Mouse (Mus musculus) naive thymus-derived CD4-positive, alpha-beta T cell, adult 5 months (primary cell): ENCODE data around the gene Fyttd1. TPM values are rescaled to one million over a fixed set of nuclear protein-coding genes. Genes with fewer than 3 reads are reported as not detected.

Experiments used
- polyA plus RNA-seq: library from polyadenylated mRNA; unstranded; fragments of 100-300 nt; shearing (Covaris generic); gene quantifications from one replicate; pipeline ENCODE4 v1.2.1, GENCODE M21; 2017

Gene Fyttd1
- 75.8 TPM for polyA plus RNA-seq

DNA sequence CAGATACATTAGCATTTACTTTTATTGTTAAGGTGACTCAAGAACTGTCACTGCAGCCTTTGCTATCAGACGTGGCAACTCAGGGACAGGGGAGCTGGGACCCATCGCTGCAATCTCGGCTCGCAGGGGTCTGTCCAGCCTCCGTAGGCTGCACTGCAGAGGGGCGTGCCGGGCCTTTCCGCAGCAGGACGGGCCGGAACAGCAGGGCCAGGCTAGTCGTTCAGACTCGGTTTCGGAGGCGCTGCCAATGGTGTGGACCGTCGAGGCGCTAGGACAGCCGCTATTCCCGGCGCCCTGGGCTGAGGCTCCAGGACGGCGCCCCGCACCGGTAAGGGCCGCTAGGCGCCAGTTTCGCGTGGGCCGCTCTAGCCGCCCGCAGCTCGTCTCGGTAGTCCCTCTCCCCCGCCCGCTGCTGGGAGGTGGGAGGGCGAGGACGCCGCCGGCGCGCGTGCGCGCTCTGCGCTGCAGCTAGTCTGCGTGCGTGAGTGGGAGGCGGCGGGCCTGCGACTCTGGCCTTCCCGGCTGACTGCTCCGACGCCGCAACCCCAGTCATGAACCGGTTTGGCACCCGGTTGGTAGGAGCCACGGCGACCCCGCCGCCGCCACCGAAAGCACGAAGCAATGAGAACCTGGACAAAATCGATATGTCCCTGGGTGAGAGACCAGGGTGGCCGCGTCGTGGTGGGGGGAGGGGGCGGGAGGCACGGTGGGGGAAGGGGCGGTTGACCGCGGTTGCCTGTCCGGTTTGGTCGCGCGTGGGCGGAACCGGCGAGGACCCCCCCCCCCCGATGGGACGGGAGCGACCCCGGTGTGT is at the start of gene Fyttd1, which contains the start of gene Rubcn:
Fyttd1 (plus strand) TSS at position 158 of the 814 bp plus-strand sequence.
Rubcn (minus strand) TSS at position 424 of the 814 bp plus-strand sequence.

DNA sequence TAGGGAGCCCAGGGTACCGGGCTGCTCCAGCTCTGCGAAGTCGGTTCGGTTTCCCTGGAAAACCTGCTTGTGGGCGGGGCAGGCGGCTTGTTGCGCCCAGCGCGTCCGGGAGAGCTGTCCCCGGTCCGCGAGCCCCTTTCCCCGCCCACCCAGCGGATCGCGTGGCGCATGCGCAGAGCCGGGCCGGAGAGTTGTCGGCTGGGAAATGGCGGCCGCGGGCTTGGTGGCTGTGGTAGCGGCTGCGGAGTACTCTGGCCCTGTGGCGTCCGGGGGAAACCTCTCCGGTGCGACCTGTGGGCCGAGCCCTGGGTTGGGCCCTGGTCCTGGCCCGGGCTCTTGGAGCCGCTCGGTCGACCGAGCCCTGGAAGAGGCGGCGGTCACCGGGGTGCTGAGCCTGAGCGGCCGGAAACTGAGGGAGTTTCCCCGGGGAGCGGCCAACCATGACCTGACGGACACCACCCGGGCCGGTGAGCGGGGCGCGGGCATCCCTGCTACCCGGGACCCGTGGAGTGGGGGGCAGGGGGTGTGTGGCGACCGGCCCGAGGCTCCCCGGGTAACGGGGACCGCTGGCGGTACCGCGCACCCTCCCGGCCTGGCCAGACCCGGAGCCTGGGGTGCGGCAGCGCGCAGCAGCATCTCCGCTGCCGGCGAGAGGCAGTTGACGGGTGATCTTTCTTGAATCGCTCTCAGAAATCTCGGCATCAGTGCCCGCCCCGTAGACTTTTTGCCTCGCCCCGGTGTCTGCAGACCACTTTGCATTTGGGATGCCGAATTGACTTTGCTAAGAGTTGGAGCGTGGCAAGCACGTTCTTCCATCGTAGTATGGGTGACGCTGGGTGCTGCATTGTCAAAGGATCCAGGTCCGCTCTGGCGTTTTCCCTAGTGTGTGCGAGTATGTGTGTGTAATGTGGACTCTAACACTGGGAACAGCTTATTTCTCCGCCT is 36.9 kb downstream of the Fyttd1 start, which contains the start of gene Lrch3:
Lrch3 (plus strand) TSS at position 164 of the 945 bp plus-strand sequence.

Other genes with a start within 250 kb of the Fyttd1 start
- 7.0 TPM for gene Tnk2, start 233.6 kb upstream of the Fyttd1 start, polyA plus RNA-seq
- not detected for gene Muc4, start 141.6 kb upstream of the Fyttd1 start, polyA plus RNA-seq
- not detected for gene Muc20, start 80.1 kb upstream of the Fyttd1 start, polyA plus RNA-seq
- not detected for gene Smbd1, start 67.0 kb upstream of the Fyttd1 start, polyA plus RNA-seq
- gene Rubcn, start 266 bp downstream of the Fyttd1 start, polyA plus RNA-seq, result 11.3 TPM
- gene Lrch3, start 36.6 kb downstream of the Fyttd1 start, polyA plus RNA-seq, result 68.3 TPM
- not detected for gene Iqcg, start 178.7 kb downstream of the Fyttd1 start, polyA plus RNA-seq
- gene Rpl35a, start 179.0 kb downstream of the Fyttd1 start, polyA plus RNA-seq, result 930 TPM
- gene Lmln, start 185.0 kb downstream of the Fyttd1 start, polyA plus RNA-seq, result 0.26 TPM